Mouse (Mus musculus) monocyte, adult 2 months (primary cell): Measurements from ENCODE around the gene Chrne.
"Not testable (repeated sequence)": the region's sequence is repeated elsewhere in the genome, so short reads cannot be mapped to it uniquely, and the experiment has no call there.

Experiments
- DNase-seq, 2 experiments: peaks; one replicate each; pipeline ENCODE4 v3.0.0; 2022; ENCODE audit warnings: low spot score in 2 of 2, low read depth in 1 of 2

The Chrne gene

DNA sequence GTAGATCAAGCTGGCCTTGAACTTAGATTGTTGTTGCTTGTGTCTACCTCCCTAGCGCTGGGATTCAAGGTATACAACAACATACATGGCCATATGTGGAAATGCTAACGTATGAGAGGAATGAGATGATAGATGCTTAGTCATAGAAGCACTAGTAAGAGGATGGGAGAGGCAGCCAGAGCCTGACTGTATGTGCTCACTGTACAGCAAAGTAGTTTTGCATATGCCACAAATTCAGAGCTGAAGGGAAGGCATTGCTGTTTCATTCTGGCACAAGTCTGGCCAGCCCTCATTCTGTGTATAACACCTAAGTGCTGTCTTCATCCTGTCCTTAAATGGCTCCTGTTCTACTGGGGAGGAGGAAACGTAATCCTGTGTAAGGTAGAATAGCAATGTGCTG lies 32.8 kb downstream of the Chrne start:
- DNase-seq: no peak

DNA sequence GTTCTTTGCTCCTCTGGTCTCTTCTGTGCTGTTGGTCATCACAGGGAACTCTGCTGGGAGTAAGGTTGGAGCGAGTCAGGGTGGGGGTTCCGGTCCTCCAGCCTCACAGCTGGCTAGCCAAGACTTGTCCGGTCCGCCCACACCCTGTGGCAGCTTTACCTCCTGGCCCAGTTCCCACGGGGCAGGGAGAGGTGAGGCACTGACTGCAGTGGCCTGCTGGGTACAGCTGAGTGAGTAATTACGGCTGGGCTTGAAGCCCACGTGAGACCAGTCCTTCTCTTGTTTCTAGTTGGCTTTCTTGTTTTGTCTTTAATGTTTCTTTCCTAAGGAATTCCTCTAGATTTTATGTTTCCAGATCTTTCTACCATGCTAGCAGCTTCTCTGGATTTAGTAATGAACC lies 33.6 kb downstream of the Chrne start:
- DNase-seq: no peak

DNA sequence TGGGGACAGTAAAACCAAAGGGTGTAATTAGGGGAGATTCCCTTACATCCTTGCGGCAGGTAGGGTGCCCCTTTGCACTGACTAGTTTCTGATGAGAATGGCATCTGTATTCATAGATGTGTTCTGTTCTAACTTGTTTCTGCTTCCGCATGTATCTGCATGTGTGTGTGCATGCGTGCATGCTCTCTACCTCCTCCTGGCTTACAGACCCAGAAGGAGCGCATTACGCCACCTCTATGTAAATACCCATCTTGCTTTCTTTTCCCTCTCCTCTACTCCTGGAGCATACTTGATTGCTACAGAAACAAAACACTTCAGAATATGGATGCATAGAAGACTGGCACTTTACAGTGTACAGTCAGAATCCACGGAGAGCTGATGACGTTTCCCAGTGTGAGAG lies 35.2 kb downstream of the Chrne start:
- DNase-seq: no peak

DNA sequence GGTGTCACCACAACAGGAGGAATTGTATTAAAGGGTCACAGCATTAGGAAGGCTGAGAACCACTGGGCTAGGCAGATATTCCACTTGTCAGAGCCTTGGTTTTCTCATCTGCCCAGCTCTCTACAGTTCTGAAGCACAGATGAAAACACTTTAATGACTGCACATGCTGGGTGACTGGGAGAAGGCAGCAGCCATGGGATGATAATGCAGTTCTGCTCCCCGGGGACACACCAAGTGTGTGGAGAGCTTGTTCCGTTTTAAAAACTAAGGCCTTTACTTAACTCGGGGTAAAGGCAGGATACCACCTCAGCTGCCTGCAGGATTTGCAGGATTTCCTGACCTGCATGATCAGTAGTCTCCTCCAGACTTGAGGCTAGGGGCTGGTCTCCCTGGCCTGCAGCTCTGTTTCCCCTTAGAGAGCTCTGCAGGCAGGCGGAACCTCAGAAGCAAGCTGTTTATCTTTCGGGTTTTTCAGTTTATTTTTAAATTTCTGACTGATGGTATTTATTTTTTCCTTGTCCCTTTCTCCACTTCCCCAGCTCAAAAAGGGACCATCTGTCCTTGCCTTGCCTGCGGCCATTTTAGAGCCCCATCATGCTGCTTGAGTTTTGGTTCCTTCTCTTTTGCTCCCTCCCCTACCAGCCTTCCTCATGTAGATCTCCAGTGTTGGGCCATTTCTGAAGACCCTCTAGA lies 35.8 kb downstream of the Chrne start:
- no peak for DNase-seq

DNA sequence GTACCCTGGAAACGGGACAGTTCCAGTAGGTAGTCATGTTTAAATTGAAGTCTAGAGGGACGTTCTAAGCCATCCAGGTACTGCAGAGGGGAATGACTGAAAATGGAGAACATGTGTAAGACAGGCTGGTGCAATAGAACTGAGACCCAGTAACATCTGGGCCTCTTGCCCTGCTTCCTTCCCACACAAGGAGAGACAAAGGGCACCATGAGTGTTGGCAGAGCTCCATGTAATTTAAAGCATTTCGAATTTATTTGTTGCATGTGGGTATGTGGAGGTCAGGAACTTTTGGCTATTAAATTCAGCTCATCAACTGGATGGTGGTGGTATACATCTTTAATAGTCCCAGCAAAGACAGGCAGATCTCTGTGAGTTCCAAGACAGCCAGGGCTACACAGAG lies 36.8 kb downstream of the Chrne start:
- DNase-seq: no peak

DNA sequence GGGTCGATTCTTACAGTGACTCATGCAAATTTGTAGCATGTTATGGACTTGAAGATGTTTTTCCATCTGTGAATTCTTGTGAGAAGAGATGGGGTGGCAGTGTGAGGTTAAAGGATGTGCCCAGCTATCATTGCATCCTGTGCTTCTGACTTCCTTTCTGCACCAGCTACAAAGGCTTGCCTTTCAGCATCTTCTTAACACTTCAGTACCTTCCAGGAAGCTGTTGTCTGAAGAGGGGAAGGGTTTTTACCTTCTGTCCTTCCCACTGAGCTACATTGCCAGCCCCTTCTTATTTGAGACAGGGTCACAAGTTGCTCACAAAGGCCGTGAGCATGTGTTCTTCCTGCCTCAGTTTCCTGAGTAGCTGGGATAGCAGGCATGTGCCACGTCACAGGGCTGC lies 38.1 kb downstream of the Chrne start:
- no peak for DNase-seq

DNA sequence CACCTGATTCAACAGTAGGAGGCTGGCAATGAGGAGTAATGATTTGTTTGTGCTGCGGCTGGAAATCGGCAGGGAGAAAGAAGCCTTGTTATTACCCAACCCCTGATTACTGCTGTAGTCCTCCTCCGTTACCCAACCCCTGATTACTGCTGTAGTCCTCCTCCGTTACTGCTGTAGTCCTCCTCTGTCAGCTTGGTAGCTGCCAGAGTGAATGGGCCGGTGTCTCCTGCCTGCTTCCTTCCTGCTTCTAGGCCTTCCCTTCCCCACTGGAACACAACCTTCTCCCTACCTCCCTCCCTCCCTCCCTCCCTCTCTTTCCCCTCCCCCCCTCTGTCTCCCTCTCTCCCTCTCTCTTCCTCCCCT lies 38.7 kb downstream of the Chrne start:
- DNase-seq: no peak

DNA sequence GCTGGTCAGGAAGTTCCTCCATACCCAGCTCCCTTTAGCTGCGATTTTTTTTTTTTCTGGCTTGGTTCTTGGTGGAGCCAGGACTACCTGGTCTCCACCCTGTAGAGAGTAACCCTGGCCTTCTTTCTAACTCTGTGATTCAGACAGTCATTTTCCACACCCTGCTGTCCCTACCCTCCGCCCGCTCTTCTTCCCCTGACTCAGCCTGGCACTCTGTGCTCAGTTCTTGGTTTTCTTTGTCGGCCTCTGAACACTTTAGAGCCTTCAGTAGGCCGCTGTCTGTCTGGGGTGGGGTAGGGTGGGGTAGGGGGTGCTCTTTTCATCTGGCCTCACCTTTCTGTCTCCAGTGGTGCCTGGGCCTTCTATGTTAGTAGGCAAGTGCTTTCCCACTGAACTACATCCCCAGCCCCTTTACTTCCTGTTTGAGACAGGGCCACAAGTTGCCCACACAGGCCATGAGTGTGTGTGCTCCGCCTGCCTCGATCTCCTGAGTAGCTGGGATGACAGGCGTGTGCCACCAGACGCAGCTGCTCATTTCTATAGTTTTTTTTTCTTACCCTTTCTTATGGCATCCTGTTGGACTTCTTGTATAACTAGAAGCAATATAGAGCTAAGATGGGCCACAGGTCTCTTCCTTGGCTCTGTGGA lies 39.2 kb downstream of the Chrne start:
- DNase-seq: no peak

DNA sequence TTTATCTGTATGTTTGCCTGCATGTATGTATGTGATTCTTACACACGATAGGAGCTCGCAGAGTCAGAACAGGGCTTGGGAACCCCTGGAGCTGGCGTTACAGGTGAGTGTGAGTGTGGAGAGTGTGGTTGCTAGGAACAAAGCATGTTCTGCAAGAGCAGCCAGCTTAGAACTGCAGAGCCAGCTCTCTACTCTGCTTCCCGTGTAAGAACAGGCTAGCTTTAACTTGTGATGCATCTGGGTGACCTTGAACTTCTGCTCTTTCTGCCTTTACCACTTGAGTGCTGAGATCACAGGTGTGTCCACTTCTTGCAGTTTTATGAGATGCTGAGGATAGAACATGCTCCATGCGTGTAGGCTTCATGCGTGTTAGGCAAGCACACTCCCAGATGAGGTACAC lies 40.1 kb downstream of the Chrne start:
- no peak for DNase-seq

DNA sequence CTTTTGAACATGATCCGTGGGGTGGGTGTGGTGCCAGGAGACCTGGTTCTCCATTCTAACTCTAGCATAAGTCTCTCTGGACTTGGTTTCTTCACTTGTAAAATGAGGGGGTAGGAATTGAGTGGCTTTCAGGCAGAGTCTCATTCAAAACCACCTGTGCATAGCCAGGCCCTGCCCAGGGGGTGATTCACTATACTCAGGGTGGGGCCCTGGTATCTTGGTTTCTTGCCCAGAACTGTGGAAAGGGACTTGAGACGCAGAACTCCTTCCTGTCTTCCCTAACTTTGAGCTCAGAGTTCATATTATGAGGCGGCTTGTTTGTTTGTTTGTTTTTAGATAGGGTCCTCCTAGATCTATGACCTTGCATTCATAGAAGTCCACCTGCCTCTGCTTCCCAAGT lies 41.8 kb downstream of the Chrne start:
- DNase-seq: no peak

DNA sequence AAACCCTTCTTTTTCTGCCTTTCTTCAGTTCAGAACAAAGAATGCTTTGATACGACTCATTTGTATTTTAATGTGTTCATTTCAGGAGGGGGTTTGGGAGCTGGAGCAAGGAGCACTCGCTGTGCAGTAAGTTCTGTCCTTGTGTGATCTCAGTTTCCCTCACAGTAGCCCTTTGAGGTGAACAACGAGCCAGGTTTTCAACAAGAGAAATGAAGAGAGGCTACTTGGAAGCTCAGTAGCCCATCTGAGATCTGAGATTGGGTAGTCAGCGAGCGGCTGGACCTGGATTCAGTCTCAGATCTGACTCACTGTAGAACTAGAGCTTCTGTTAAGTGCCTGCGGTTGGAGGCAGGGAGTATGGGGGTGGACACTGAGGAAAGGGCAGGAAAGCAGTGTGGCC lies 45.1 kb downstream of the Chrne start:
- DNase-seq: no peak

DNA sequence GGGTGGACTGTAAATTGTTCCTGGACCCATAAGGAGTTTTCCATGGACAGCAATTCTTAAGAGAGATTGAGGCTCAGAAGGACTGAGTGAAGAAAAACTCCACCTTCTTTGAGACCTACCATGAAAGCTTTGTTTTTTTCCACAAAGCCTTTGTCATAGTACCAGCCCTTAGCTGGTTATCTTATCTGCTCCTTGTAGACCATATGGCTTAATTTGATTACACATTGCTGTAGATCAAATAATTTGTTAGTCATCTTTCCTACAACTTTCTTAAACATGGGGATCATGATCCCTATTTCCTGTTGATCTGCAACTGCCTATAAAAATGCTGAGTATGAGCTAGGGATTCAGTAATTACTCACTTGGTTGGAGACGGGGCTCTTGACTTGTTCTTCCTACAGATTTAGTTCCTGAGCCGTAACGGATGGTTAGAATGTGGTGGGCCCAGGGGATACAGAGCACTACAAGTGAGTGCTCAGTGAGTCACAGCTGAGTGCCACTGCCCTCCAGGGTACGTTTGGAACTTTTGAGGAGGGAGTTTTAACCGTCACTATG lies 46.6 kb downstream of the Chrne start:
- no peak for DNase-seq

DNA sequence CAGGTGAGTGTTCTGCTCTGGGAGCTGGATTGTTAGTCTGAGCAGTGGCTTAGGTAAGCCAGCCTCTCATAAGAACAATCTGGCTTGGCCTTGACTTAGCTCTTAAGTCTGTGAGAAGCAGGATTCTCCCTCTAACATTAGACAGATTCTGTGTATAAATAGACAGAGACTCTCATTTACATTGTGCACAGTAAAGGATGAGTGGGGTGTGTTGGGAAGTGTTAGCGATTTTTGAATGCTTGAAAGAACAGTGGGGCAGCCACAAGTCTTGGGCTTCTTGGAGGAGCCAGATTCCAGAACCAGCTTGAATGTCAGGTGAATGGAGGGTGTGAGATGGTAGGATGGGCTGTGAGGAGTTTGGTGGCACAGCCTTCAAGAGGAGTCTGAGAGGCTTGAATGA lies 47.4 kb downstream of the Chrne start:
- DNase-seq: no peak

DNA sequence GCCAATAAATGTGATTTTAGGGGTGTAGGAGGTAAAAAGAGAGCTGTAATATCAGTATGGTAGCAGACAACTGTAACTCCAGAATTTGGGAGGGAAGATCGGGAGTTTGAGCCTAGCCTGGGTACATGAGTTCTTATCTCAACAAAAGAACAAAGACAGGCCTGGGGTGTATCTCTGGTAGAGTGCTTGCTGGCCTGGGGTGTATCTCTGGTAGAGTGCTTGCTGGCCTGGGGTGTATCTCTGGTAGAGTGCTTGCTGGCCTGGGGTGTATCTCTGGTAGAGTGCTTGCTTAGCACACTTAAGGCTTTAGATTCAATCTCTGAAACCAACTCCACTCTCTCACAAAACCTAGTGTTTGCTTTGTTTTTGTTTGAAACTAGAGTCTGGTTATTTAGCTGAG lies 48.4 kb downstream of the Chrne start:
- not testable (repeated sequence) for DNase-seq

DNA sequence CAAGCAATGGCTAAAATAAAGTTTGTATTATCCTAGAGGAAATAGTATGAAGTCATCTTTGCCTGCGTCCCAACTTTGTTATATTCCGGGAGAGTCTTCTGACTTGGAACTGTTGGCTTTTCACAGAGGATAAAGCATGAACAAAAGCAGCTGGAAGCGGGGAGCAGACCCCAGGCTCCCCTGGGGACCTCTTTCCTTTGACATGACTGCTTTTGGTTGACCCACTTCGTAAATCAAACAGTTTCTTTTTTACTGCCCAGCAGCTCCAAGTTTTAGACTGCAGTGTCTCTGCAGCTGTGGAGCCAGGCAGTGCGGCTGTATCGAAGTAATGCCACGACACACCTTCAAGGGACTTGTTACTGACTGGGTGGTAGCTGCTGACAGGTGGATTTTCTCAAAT lies 52.4 kb downstream of the Chrne start:
- no peak for DNase-seq
